In genomic region chr8:81097076-81097819, GRCm38 (mm10) we compare ENCODE assay signal across 16 mouse cellular contexts.
DNase-seq lines count a peak whose midpoint lies in the region; ATAC-seq lines count a peak whose summit lies in the region.
"Had no signal": no experiment of that assay in that cellular context is flagged by ENCODE, and none has a peak within 500 bp of the region (broad histone marks: within the 10 kb centered on the region; RNA-seq: fewer than 3 reads in every experiment).

No protein-coding gene starts in this region.

- WGBS in lung, embryonic 16.5 days = 31% methylated on average over 9 of the region's 9 CpGs
- WGBS in embryonic facial prominence, embryonic 15.5 days = 54% methylated on average over 9 of the region's 9 CpGs

- H3K9ac ChIP-seq in lung, embryonic 16.5 days (ENCODE audit: low read length) = no peak overlapping the region
- H3K9ac ChIP-seq in embryonic facial prominence, embryonic 15.5 days = no peak overlapping the region
- H3K9ac ChIP-seq: heart, embryonic 12.5 days; liver, embryonic 14.5 days had no signal

- ATAC-seq in lung, embryonic 16.5 days (ENCODE audit: low read depth) = peak; percentile 88
- ATAC-seq in embryonic facial prominence, embryonic 15.5 days (ENCODE audit: insufficient number of reproducible peaks, low FRiP score, low TSS enrichment, low read depth) = 0 out of 2 replicates have a peak, but pooled peaks have one; percentile 70
- ATAC-seq in megakaryocyte, adult 5-6 weeks (ENCODE audit: poor library complexity, severe bottlenecking) = 0 out of 2 replicates have a peak, but pooled peaks have one; percentile 30
- ATAC-seq: midbrain, embryonic 16.5 days had no signal

- H3K36me3 ChIP-seq in lung, embryonic 16.5 days (ENCODE audit: control insufficient read depth, insufficient read depth, low read length) = no peaks in the 10 kb centered on the region
- no peaks in the 10 kb centered on the region for H3K36me3 ChIP-seq in embryonic facial prominence, embryonic 15.5 days
- H3K36me3 ChIP-seq: forebrain, embryonic 10.5 days; heart, embryonic 12.5 days had no signal

- no peaks in the 10 kb centered on the region for H3K9me3 ChIP-seq in lung, embryonic 16.5 days (ENCODE audit: control insufficient read depth, low read length)
- no peaks in the 10 kb centered on the region for H3K9me3 ChIP-seq in embryonic facial prominence, embryonic 15.5 days (replicated peaks)
- H3K9me3 ChIP-seq: forebrain, embryonic 10.5 days; heart, embryonic 12.5 days had no signal

- H3K4me2 ChIP-seq in lung, embryonic 16.5 days (ENCODE audit: low read depth, low read length) = no peak overlapping the region
- no peak overlapping the region for H3K4me2 ChIP-seq in embryonic facial prominence, embryonic 15.5 days (replicated peaks)
- H3K4me2 ChIP-seq: heart, embryonic 12.5 days had no signal

- H3K4me1 ChIP-seq in lung, embryonic 16.5 days (replicated peaks; ENCODE audit: control insufficient read depth, insufficient read depth, low read length) = no peaks in the 10 kb centered on the region
- H3K4me1 ChIP-seq in embryonic facial prominence, embryonic 15.5 days = no peaks in the 10 kb centered on the region
- H3K4me1 ChIP-seq: forebrain, embryonic 10.5 days had no signal

- no peak overlapping the region for H3K4me3 ChIP-seq in lung, embryonic 16.5 days (ENCODE audit: low read length)
- no peak overlapping the region for H3K4me3 ChIP-seq in embryonic facial prominence, embryonic 15.5 days (replicated peaks)
- H3K4me3 ChIP-seq: forebrain, embryonic 10.5 days; heart, embryonic 12.5 days had no signal

- DNase-seq in gastrocnemius, postnatal 10 days = peak; percentile 2
- DNase-seq in gastrocnemius, postnatal 4 days (ENCODE audit: low spot score in 2 of 2) = no peak
- no peak for DNase-seq in lung, postnatal 4 days
- no peak for DNase-seq in left cerebral cortex, adult 9 months (ENCODE audit: low spot score in 2 of 2)
- DNase-seq in spleen, postnatal 36 days (ENCODE audit: low spot score in 2 of 2) = no peak
- DNase-seq: adrenal gland, postnatal 36 days; kidney, adult 8-10 months; layer of hippocampus, postnatal 36 days; right cerebral cortex, adult 18-20 months had no signal

- no peaks in the 10 kb centered on the region for H3K27me3 ChIP-seq in lung, embryonic 16.5 days (ENCODE audit: control insufficient read depth, insufficient read depth, low read depth, low read length)
- no peaks in the 10 kb centered on the region for H3K27me3 ChIP-seq in embryonic facial prominence, embryonic 15.5 days
- H3K27me3 ChIP-seq: heart, embryonic 12.5 days had no signal

- H3K27ac ChIP-seq in lung, embryonic 16.5 days (ENCODE audit: low read length) = no peak overlapping the region
- no peak overlapping the region for H3K27ac ChIP-seq in embryonic facial prominence, embryonic 15.5 days (replicated peaks)
- H3K27ac ChIP-seq: forebrain, embryonic 10.5 days; liver, embryonic 14.5 days had no signal

Comparison
In these comparisons a context has a peak if more than half of its experiments do, and no peak if none do; other contexts are left out.
1. ATAC-seq: peak in every context shown above with its lines; median percentile 88 in lung, embryonic 16.5 days; 70 in embryonic facial prominence, embryonic 15.5 days; 30 in megakaryocyte, adult 5-6 weeks.